Mouse (Mus musculus) MEL (cell line): ENCODE results near the gene Eml6. TPM values are rescaled to one million over a fixed set of nuclear protein-coding genes. Genes with fewer than 3 reads are reported as not detected.
A peak's percentile ranks its signal among the peaks of the same experiment; 100 is the strongest.

Experiments
- DNase-seq: peaks from one replicate; pipeline ENCODE4 v3.0.0; 2011; ENCODE audit warnings: low read depth, low spot score
- H3K27ac ChIP-seq: 2 replicates; pipeline ENCODE4 v1.5.1; 2012; ENCODE audit warnings: low read depth, mild to moderate bottlenecking, control low read depth, low read length, moderate library complexity; ENCODE audit not compliant: control insufficient read depth
- H3K27me3 ChIP-seq, 2 experiments: fragments of 150-350 bp in 1 of 2; sonication (generic) in 1 of 2; 2 replicates each; pipeline ENCODE4 v1.6.1; 2012; ENCODE audit warnings: low read length in 2 of 2, mild to moderate bottlenecking in 2 of 2, improper control_type of control experiment in 1 of 2, moderate library complexity in 1 of 2; ENCODE audit not compliant: insufficient read depth in 2 of 2, control insufficient read depth in 1 of 2
- H3K36me3 ChIP-seq, 2 experiments: 2 replicates each; pipeline ENCODE4 v1.6.1; 2012 to 2014; ENCODE audit warnings: low read length in 2 of 2, improper control_type of control experiment in 1 of 2, inconsistent platforms in 1 of 2, mild to moderate bottlenecking in 1 of 2; ENCODE audit not compliant: insufficient read depth in 2 of 2, control insufficient read depth in 1 of 2
- H3K4me1 ChIP-seq, 2 experiments: fragments of 150-350 bp in 1 of 2; sonication (generic) in 1 of 2; 2 replicates each; pipeline ENCODE4 v1.6.1; 2012; ENCODE audit warnings: low read length in 2 of 2, improper control_type of control experiment in 1 of 2, mild to moderate bottlenecking in 1 of 2; ENCODE audit not compliant: insufficient read depth in 2 of 2, control insufficient read depth in 1 of 2
- H3K4me3 ChIP-seq, 2 experiments: fragments of 150-350 bp in 1 of 2; sonication (generic) in 1 of 2; 2 replicates each; pipeline ENCODE4 v1.5.1; 2012; ENCODE audit warnings: low read depth in 2 of 2, low read length in 2 of 2, mild to moderate bottlenecking in 2 of 2, moderate library complexity in 2 of 2, control low read depth in 1 of 2, improper control_type of control experiment in 1 of 2; ENCODE audit not compliant: control insufficient read depth in 1 of 2, insufficient read depth in 1 of 2
- H3K79me2 ChIP-seq: 2 replicates; pipeline ENCODE4 v1.6.1; 2012; ENCODE audit warnings: mild to moderate bottlenecking, low read length, moderate library complexity; ENCODE audit not compliant: control insufficient read depth, poor library complexity, insufficient read depth
- H3K9ac ChIP-seq: 2 replicates; pipeline ENCODE4 v1.6.1; 2012; ENCODE audit warnings: low read depth, mild to moderate bottlenecking, control low read depth, low read length, moderate library complexity; ENCODE audit not compliant: control insufficient read depth, poor library complexity, severe bottlenecking
- H3K9me3 ChIP-seq: fragments of 150-350 bp; sonication (generic); replicated peaks from 2 replicates; pipeline ENCODE4 v1.6.1; 2012; ENCODE audit warnings: mild to moderate bottlenecking, low read length, improper control_type of control experiment, moderate library complexity; ENCODE audit not compliant: insufficient read depth
- E2F4 ChIP-seq: IDR thresholded peaks from 2 replicates; pipeline ENCODE4 v1.6.1; 2011; ENCODE audit warnings: low read depth, low read length, improper control_type of control experiment, borderline replicate concordance
- ELF1 ChIP-seq: IDR thresholded peaks from 2 replicates; pipeline ENCODE4 v1.6.1; 2014; ENCODE audit warnings: low read depth, mild to moderate bottlenecking, inconsistent platforms, low read length, improper control_type of control experiment, moderate library complexity
- EP300 ChIP-seq, 2 experiments: IDR thresholded peaks; 2 replicates each; pipeline ENCODE4 v1.6.1; 2011; ENCODE audit warnings: improper control_type of control experiment in 2 of 2, low read length in 2 of 2, low read depth in 1 of 2, mild to moderate bottlenecking in 1 of 2
- GABPA ChIP-seq: IDR thresholded peaks from 2 replicates; pipeline ENCODE4 v1.6.1; 2012; ENCODE audit warnings: low read depth, mild to moderate bottlenecking, inconsistent platforms, low read length, improper control_type of control experiment, moderate library complexity
- MXI1 ChIP-seq: IDR thresholded peaks from 2 replicates; pipeline ENCODE4 v1.6.1; 2011; ENCODE audit warnings: mild to moderate bottlenecking, low read depth, low read length, improper control_type of control experiment
- MYC ChIP-seq: IDR thresholded peaks from 2 replicates; pipeline ENCODE4 v1.6.1; 2011; ENCODE audit warnings: low read depth, mild to moderate bottlenecking, low read length, improper control_type of control experiment, moderate library complexity
- RAD21 ChIP-seq: IDR thresholded peaks from 2 replicates; pipeline ENCODE4 v1.6.1; 2011; ENCODE audit warnings: mild to moderate bottlenecking, low read depth, low read length, improper control_type of control experiment
- RCOR1 ChIP-seq: IDR thresholded peaks from 2 replicates; pipeline ENCODE4 v1.6.1; 2012; ENCODE audit warnings: low read depth, mild to moderate bottlenecking, inconsistent platforms, low read length, improper control_type of control experiment
- TBP ChIP-seq: IDR thresholded peaks from 2 replicates; pipeline ENCODE4 v1.8.0; 2011; ENCODE audit warnings: low read depth, low read length, improper control_type of control experiment
- polyA plus RNA-seq, 2 experiments: library from polyadenylated mRNA; stranded (reverse) in 1 of 2; unstranded in 1 of 2; fragments of >175 nt in 1 of 2; fragments of >200 nt in 1 of 2; gene quantifications; 2 replicates each; pipeline versions ENCODE4 v1.2.1 to v1.2.4; 2012; ENCODE audit warnings: low replicate concordance in 2 of 2, low read depth in 1 of 2; ENCODE audit not compliant: insufficient read length in 2 of 2, insufficient read depth in 1 of 2, missing spikeins in 1 of 2
- total RNA-seq: library from RNA; depleted of rRNA; stranded (reverse); fragments of 300-350 nt; gene quantifications from 2 replicates; pipeline ENCODE4 v1.2.3, GENCODE M21; 2012

Eml6 gene
- total and polyA plus RNA-seq, 3 experiments = 2.7 to 2.8 TPM; not detected in 1

DNA sequence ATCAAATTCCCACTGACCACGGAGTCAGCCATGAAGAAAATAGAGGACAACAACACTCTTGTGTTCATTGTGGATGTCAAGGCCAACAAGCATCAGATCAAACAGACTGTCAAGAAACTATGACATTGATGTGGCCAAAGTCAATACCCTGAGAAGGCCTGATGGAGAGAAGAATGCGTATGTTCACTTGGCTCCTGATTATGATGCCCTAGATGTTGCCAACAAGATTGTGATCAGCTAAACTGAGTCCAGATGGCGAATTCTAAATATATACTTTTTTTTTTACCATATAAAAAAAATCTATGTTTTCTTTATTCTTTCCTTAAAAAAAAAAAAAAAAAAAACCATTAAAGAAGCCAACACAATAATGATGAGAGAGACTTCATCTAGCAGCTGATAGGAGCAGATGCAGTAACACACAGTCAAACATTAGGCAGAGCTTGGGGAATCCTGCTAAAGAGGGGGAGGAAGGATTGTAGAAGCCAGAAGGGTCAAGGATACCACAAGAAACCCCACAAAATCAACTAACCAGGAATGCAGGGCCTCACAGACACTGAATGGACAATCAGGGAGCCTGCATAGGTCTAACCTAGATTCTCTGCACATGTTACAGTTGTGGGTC is 185.1 kb downstream of the Eml6 start:
- Histone ChIP-seq H3K27ac (no peak overlapping the region), H3K9me3 (no peaks in the 10 kb centered on the region), H3K79me2 (no peaks in the 10 kb centered on the region), H3K4me1 (no peaks in the 10 kb centered on the region), H3K9ac (no peak overlapping the region), H3K36me3 (no peaks in the 10 kb centered on the region; a peak in 1 of 4 replicates), H3K4me3 (no peak overlapping the region), H3K27me3 (no peaks in the 10 kb centered on the region)
- no peak for TF ChIP-seq MXI1
- no peak for TF ChIP-seq ELF1
- no peak for TF ChIP-seq TBP
- no peak for TF ChIP-seq GABPA
- TF ChIP-seq, all 39 proteins: peak for 0
- DNase-seq = no peak

DNA sequence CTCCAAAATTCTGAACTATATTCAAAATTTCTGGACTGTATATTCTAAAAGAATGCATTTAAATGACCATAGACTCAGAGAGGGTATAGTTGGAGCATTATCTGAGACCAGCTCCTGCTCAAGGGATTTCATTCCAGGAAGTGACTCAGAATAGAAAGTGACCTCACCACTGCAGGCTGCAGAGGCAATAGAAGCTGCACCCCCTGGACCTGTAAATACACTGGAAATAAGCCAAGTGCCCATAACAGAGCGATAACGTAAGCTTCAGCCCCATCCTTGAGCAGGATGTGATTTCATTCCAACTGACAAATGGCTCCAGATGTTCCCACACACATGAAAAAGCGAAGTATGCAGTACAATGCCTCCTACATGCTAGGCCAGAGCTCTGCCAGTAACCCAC is 186.1 kb downstream of the Eml6 start:
- Histone ChIP-seq H3K36me3 (no peaks in the 10 kb centered on the region; a peak in 1 of 4 replicates), H3K4me3 (no peak overlapping the region), H3K9me3 (no peaks in the 10 kb centered on the region), H3K4me1 (no peaks in the 10 kb centered on the region), H3K79me2 (no peaks in the 10 kb centered on the region), H3K27ac (no peak overlapping the region), H3K27me3 (no peaks in the 10 kb centered on the region), H3K9ac (no peak overlapping the region)
- peak in 1 of 2 experiments; percentile 13; a peak in 1 of 4 replicates for TF ChIP-seq EP300 (IDR thresholded peaks at IDR 0.05; ENCODE audit: low read depth in 1 of 2, low read length in 2 of 2)
- no peak for TF ChIP-seq MYC
- DNase-seq = peak; percentile 41

DNA sequence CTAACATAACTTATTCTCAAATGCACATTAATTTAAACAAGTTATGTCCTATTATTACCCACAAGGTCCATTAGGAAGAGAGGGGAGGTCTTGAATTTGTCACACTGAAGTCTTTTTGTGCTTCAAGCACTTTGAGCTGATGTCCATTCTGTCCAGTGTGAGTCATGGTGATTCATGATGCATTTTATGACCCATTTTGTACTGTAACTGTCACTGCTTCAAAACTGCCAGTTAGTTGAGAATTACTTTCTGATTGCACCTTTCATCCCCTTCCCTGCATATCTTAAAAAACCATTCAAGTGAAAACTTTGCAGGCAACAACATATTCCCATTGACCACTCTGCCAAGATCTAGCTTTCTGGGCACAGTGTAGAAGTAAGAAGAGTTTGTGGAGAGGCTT is 188.8 kb downstream of the Eml6 start:
- Histone ChIP-seq H3K79me2 (no peaks in the 10 kb centered on the region), H3K27ac (no peak overlapping the region), H3K27me3 (no peaks in the 10 kb centered on the region), H3K4me3 (no peak overlapping the region), H3K9ac (no peak overlapping the region), H3K4me1 (no peaks in the 10 kb centered on the region), H3K9me3 (no peaks in the 10 kb centered on the region), H3K36me3 (no peaks in the 10 kb centered on the region; a peak in 1 of 4 replicates)
- no peak for DNase-seq
- TF ChIP-seq E2F4 = no peak
- TF ChIP-seq RAD21 = no peak
- no peak for TF ChIP-seq RCOR1
- TF ChIP-seq MYC = no peak
